Mouse (Mus musculus): Measurements from ENCODE around the gene Mical2. TPM values are rescaled to one million over a fixed set of nuclear protein-coding genes. Genes with fewer than 3 reads are reported as not detected.

Mical2 gene
- polyA plus RNA-seq, 2 experiments = 5.0 to 7.5 TPM

DNA sequence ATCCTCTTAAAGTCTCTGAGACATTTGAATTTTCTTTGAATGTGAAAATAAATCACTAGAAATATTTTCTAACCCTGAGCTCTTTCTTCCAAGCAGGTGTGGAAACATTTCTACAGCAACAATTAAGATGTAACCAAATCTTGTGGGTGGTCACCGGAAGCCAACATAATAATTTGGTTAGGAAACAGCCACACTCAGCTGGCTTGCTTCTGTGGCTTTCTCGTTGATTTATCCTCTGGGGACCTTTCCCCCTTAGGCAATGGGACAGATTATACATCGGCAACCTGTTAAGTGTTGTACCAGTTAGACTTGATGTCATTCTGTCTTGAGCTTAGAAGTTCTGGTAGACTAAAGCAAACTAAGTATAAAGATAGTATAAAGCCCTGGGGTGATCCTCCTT lies 22.2 kb downstream of the Mical2 start:
- Histone ChIP-seq H3K27ac (replicated peaks; ENCODE audit: low read depth, low read length) (no peak overlapping the region), H3K9ac (ENCODE audit: low read depth, low read length, severe bottlenecking) (no peak overlapping the region), H3K4me1 (ENCODE audit: control insufficient read depth, insufficient read depth, low read length) (no peaks in the 10 kb centered on the region), H3K9me3 (ENCODE audit: control insufficient read depth, low read length) (no peaks in the 10 kb centered on the region), H3K4me3 (replicated peaks; ENCODE audit: low read length) (no peak overlapping the region), H3K27me3 (ENCODE audit: control insufficient read depth, insufficient read depth, low read length) (no peaks in the 10 kb centered on the region), H3K4me2 (replicated peaks; ENCODE audit: low read depth, low read length, severe bottlenecking) (no peak overlapping the region), H3K36me3 (ENCODE audit: control insufficient read depth, insufficient read depth, low read length) (no peaks in the 10 kb centered on the region)
- DNase-seq (ENCODE audit: low spot score) = no peak
- 51% methylated on average over 3 of the region's 3 CpGs for WGBS
- no peak for ATAC-seq (ENCODE audit: low FRiP score, low read depth)
- TF ChIP-seq POLR2A (IDR thresholded peaks at IDR 0.05; ENCODE audit: borderline replicate concordance, extremely low read depth, insufficient read depth, insufficient read length) = no peak

DNA sequence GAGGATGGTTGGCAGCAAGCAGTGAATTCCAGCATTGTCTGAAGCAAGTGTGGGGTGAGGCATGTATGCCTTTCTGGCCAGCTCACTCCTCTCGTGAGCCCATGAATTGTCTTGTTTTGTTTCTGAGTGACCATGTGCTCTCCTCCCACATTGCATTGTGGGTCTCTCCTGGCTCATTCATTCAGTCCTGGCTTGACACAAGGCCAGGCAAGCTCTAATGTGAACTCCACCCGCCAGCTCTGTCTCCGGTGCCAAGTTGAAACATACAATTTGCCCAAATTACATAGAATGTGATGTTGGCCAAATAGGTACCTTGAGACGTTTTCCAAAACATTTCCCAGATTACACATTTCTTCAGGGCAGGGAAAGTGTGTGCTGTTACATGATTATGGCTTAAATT lies 23.8 kb downstream of the Mical2 start:
- H3K4me1 ChIP-seq (ENCODE audit: control insufficient read depth, insufficient read depth, low read length) = no peaks in the 10 kb centered on the region
- no peaks in the 10 kb centered on the region for H3K27me3 ChIP-seq (ENCODE audit: control insufficient read depth, insufficient read depth, low read length)
- ATAC-seq (ENCODE audit: low FRiP score, low read depth) = no peak
- H3K9ac ChIP-seq (ENCODE audit: low read depth, low read length, severe bottlenecking) = no peak overlapping the region
- no peak overlapping the region for H3K27ac ChIP-seq (replicated peaks; ENCODE audit: low read depth, low read length)
- no peak overlapping the region for H3K4me2 ChIP-seq (replicated peaks; ENCODE audit: low read depth, low read length, severe bottlenecking)
- no peak overlapping the region for H3K4me3 ChIP-seq (replicated peaks; ENCODE audit: low read length)
- WGBS = 71% methylated on average over 4 of the region's 4 CpGs
- no peak for TF ChIP-seq POLR2A (IDR thresholded peaks at IDR 0.05; ENCODE audit: borderline replicate concordance, extremely low read depth, insufficient read depth, insufficient read length)
- no peaks in the 10 kb centered on the region for H3K36me3 ChIP-seq (ENCODE audit: control insufficient read depth, insufficient read depth, low read length)
- no peak for DNase-seq (ENCODE audit: low spot score)
- no peaks in the 10 kb centered on the region for H3K9me3 ChIP-seq (ENCODE audit: control insufficient read depth, low read length)

DNA sequence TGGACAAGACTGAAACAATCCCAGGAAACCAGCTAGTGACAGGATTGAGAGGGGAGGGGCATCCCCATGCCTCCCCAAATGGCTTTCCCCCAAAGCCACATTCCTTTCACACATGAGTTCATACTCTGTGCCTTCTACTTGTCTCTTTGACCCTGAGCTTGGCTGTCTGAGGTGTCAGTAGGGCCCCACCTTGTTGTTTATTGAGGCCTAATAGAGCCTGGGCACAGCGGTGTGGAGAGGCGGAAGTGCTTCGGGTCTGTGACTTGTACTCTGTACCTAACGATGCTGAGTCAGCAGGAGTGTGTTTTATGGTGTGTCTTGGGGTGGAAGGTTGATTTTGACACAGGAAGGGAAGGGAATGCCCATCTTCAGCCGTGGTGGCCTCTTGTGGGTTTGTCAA lies 26.4 kb downstream of the Mical2 start:
- 38% methylated on average over 5 of the region's 5 CpGs for WGBS
- Histone ChIP-seq H3K4me3 (replicated peaks; ENCODE audit: low read length) (no peak overlapping the region), H3K9me3 (ENCODE audit: control insufficient read depth, low read length) (no peaks in the 10 kb centered on the region), H3K4me2 (replicated peaks; ENCODE audit: low read depth, low read length, severe bottlenecking) (no peak overlapping the region), H3K9ac (ENCODE audit: low read depth, low read length, severe bottlenecking) (no peak overlapping the region), H3K4me1 (ENCODE audit: control insufficient read depth, insufficient read depth, low read length) (no peaks in the 10 kb centered on the region), H3K36me3 (ENCODE audit: control insufficient read depth, insufficient read depth, low read length) (no peaks in the 10 kb centered on the region), H3K27ac (replicated peaks; ENCODE audit: low read depth, low read length) (no peak overlapping the region), H3K27me3 (ENCODE audit: control insufficient read depth, insufficient read depth, low read length) (no peaks in the 10 kb centered on the region)
- DNase-seq (ENCODE audit: low spot score) (no peak), ATAC-seq (ENCODE audit: low FRiP score, low read depth) (no peak)
- no peak for TF ChIP-seq POLR2A (IDR thresholded peaks at IDR 0.05; ENCODE audit: borderline replicate concordance, extremely low read depth, insufficient read depth, insufficient read length)

DNA sequence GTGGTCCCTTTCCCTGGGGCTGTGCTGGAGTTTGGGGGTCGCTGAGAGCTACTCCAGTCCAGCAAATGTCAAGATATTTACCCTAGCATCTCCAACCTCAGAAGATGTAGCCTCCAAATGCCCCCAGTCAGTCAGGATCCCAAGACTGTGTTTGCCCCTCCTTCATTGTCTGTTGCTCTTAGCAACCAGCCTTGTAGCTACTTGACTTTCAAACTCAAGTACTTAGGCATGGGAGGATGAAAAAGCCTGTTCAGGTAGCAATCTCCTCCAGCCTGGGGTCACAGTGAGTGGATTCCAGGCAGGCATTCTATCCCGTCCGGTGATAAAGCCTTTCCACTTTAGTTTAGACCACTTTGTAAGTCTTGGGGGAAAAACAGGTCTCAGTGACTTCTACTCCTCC lies 28.6 kb downstream of the Mical2 start:
- TF ChIP-seq POLR2A (IDR thresholded peaks at IDR 0.05; ENCODE audit: borderline replicate concordance, extremely low read depth, insufficient read depth, insufficient read length) = no peak
- WGBS = 75% methylated on average over 3 of the region's 3 CpGs
- Histone ChIP-seq H3K4me3 (replicated peaks; ENCODE audit: low read length) (no peak overlapping the region), H3K27ac (replicated peaks; ENCODE audit: low read depth, low read length) (no peak overlapping the region), H3K27me3 (ENCODE audit: control insufficient read depth, insufficient read depth, low read length) (no peaks in the 10 kb centered on the region), H3K36me3 (ENCODE audit: control insufficient read depth, insufficient read depth, low read length) (no peaks in the 10 kb centered on the region), H3K4me1 (ENCODE audit: control insufficient read depth, insufficient read depth, low read length) (no peaks in the 10 kb centered on the region), H3K4me2 (replicated peaks; ENCODE audit: low read depth, low read length, severe bottlenecking) (no peak overlapping the region), H3K9me3 (ENCODE audit: control insufficient read depth, low read length) (no peaks in the 10 kb centered on the region), H3K9ac (ENCODE audit: low read depth, low read length, severe bottlenecking) (no peak overlapping the region)
- DNase-seq (ENCODE audit: low spot score) = no peak
- ATAC-seq (ENCODE audit: low FRiP score, low read depth) = no peak

DNA sequence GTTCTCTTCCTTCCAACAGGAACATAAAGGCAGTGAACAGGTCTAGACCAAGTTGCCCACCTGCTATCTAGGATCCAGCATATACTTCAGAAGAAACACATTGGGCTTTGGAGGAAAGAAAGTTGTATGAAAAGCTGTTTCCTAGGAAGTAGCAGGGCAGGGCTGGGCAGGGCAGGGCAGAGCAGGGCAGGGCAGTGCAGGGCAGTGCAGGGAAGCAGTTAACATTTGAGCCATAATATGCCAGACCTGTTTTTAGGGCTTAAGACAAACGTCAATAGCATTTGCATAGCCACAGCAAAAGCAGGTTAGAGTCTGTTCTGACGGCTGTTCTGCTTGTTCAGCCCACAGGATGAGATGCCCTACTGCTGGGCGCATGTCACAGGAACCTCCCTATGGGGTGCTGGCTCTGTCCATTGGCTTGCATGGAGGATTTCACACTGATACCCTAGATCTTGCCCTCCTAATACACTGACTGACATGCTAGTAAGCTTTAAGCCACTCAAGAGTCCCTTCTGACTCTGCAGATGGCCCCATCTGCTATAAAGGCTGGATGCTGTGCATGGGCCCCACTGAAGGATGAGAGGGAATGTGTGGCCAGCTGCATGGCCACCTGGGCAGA lies 29.7 kb downstream of the Mical2 start:
- H3K4me1 ChIP-seq (ENCODE audit: control insufficient read depth, insufficient read depth, low read length) = no peaks in the 10 kb centered on the region
- no peaks in the 10 kb centered on the region for H3K36me3 ChIP-seq (ENCODE audit: control insufficient read depth, insufficient read depth, low read length)
- ATAC-seq (ENCODE audit: low FRiP score, low read depth) (no peak), DNase-seq (ENCODE audit: low spot score) (no peak)
- H3K27ac ChIP-seq (replicated peaks; ENCODE audit: low read depth, low read length) = no peak overlapping the region
- no peak overlapping the region for H3K4me2 ChIP-seq (replicated peaks; ENCODE audit: low read depth, low read length, severe bottlenecking)
- 43% methylated on average over 3 of the region's 3 CpGs for WGBS
- H3K9me3 ChIP-seq (ENCODE audit: control insufficient read depth, low read length) = no peaks in the 10 kb centered on the region
- H3K9ac ChIP-seq (ENCODE audit: low read depth, low read length, severe bottlenecking) = no peak overlapping the region
- H3K4me3 ChIP-seq (replicated peaks; ENCODE audit: low read length) = no peak overlapping the region
- no peak for TF ChIP-seq POLR2A (IDR thresholded peaks at IDR 0.05; ENCODE audit: borderline replicate concordance, extremely low read depth, insufficient read depth, insufficient read length)
- no peaks in the 10 kb centered on the region for H3K27me3 ChIP-seq (ENCODE audit: control insufficient read depth, insufficient read depth, low read length)

Measured in limb, embryonic 14.5 days (tissue).